Mouse (Mus musculus): ENCODE measurements around the gene Mrps14.

Gene Mrps14

DNA sequence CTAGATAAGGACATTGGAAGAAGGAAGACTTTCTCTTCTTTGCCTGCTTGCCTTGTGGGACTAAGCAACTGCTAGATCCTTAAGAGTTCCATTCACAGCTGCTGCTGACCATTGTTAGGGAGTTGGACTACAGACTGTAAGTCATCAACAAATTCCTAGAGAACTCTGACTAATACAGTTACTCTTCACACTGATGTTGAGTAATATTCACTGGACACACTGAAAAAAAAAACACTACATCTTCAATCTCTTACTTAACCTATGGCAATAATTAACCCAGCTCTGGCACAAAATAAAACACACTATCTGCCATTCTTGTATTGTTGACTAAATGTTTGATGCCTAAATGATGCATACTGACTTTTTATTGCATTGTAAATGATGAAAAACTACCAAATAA, 32.8 kb downstream of the Mrps14 start:
- no peak for DNase-seq (ENCODE audit: low spot score in 2 of 2)

DNA sequence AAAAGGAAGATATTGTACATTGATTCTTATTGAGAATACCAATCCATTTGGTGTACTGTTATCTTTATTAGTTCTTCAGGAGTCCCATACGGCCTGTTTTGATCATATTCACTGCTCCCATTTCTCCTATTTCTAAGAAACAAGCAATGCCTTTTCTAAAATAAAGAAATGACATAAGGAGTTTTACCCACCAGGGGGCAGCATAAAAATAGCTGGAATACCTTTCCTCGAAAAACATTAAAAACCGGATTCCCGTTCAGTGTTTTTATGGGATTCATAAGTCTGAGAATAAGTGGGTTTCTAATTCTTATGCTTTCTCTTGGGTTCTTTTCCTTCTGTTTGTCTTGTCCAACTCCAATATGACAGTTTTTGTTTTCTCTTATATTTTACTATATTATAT, 36.0 kb downstream of the Mrps14 start:
- peak in 1 of 2 experiments; percentile 36 for DNase-seq (ENCODE audit: low spot score in 2 of 2)

DNA sequence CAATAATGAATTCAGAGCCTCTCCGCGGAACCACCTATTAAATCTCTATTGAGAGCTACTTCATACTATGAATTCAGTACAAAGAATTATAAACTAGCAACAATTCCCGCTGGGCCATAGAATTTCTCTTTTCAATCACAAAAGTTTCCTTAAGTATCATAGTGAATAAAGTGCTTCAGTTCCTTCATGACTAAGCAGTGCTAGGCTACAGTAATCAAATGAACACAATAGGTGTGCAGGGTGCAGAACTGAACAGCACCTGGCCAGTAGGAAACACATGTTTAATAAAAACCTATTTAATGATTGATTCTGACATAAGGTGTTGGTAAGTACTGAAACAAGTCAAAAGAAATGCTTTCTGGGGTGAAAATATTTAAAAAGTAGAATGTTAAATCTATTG, 37.1 kb downstream of the Mrps14 start:
- no peak for DNase-seq (ENCODE audit: low spot score in 2 of 2)

DNA sequence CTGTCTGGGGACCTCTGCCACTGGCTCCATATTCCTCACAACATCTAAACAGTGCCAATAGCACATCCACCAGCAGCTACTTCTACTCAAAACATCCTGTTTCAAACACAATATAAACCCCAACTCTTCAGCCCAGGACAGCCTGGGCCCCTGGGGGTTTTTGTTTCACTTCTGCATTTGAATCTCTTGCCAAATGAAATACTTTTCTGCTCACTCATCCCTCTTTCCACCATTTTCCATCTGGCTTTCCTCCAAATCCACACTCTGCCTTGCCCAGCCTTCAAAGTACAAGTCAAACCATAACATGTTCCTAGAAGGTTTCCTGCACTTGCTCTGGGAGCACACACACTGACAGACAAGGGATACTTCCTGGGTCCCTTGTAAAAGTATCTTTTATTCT, 38.9 kb downstream of the Mrps14 start:
- peak; percentile 74 to 78 for DNase-seq (ENCODE audit: low spot score in 2 of 2)

DNA sequence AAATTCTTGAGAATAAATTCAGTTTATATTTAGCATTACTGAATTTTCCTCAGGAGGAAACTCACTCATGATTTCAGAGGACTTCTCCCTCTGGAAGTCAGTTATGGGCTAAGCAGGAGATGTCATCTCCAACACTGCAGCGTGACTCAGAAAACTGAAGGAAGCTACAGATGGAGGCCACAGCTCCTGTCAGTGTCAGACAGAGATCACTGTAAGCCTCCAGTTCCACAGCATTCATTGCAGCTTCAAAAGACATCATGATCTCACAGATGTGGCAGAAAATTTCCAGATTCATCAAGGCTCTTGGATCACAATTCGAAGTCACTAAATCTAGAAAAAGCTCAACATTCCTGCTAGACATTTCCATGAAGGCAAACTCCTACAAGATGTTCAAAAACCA, 43.0 kb downstream of the Mrps14 start:
- DNase-seq (ENCODE audit: low spot score in 2 of 2) = no peak

DNA sequence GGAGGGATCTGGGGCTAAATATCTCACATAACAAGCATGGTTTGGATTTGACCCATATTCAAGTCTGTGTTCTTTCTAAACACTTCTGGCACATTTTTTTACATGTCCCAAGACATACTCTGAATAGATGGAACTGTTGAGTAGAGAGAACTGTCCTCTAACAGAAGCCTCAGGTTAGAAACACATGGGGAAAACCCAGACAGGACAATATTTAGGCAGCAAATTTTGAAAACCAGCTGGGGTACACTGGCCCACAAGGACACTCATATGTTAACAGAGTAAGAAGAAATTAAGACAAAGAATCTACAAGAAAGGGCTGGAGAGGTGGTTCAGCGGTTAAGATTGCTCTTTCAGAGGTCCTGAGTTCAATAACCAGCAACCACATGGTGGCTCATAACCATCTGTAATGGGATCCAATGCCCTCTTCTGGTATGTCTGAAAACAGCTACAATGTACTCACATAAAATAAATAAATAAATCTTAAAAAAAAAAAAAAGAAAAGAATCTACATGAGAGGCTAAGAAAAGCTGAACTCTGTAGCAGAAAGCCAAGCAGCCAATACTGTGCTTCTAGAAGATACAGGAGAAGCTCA, 43.9 kb downstream of the Mrps14 start:
- DNase-seq (ENCODE audit: low spot score in 2 of 2) = no peak

DNA sequence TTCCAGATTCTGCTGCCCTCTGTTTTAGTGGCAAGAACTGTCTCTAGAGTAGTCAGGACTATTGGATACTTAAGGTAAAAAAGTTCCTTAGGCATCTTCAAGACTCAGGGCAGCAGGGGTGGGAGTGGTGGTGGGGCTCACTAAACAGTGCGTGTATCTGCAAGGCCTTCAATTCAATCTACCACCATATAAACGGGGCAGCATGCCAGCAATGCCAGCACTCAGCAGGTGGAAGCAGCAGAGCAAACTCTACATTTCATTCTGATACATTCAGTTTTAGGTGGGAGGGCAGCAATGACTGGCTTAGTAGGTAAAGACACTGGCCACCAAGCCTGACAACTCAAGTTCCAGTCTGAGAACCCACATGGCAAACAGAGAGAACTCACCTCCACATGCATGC, 45.1 kb downstream of the Mrps14 start:
- DNase-seq (ENCODE audit: low spot score in 2 of 2) = no peak

DNA sequence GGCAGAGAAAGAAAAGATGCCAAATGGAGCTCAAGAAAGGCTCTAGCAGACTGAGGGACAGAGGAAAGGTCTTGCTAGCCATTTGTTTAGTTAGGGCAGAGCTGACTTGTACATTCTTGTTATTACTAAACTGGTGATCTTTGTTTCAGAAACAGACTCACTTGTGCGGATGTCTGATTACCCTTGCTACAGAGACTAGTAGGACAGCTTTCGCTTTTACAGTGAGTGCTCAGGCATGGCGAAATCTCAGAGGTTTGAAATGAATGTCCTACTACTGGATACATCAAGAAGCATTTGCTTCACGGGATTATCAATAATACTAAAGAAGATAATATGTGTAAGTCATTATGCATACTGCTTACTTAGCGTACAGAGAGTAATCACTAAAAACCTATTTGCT, 49.7 kb downstream of the Mrps14 start:
- no peak for DNase-seq (ENCODE audit: low spot score in 2 of 2)

DNA sequence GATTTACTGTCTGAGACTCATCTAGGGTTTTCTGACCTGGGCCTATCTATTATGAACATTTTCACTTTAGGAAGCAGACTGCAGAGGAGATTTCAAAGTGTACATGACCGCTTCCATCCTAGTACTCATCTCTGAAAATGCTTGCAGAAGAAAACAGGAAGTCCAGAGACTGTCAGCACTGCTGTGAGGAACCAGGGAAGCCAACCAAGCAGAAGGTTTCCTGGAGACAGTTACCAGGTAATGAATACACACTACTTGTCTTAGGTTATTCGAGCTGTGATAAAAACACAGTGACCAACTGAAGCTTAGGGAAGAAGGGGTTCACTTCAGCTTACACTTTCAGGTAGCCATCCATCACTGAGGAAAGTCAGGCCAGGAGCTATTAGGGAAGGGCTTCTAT, 50.9 kb downstream of the Mrps14 start:
- DNase-seq (ENCODE audit: low spot score in 2 of 2) = peak; percentile 78 to 80

DNA sequence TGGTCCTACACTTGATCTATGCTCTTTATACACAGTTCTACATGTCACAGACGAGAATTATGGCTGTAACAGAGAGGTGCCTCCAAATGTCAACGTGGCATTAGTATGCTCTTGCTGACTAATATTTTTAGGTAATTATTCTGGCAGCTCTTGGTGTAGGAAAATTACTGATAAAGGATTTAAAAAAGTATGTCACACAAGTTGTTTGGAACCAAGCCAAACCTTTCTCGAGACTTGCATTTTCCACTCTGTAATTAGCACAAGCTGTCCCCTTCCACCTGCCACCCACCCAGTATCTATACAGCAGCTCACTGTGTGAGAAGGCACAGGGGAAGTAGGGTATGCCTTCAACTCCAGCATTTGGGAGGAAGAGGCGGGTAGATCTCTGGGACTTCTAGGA, 51.8 kb downstream of the Mrps14 start:
- DNase-seq (ENCODE audit: low spot score in 2 of 2) = peak; percentile 53 to 60

DNA sequence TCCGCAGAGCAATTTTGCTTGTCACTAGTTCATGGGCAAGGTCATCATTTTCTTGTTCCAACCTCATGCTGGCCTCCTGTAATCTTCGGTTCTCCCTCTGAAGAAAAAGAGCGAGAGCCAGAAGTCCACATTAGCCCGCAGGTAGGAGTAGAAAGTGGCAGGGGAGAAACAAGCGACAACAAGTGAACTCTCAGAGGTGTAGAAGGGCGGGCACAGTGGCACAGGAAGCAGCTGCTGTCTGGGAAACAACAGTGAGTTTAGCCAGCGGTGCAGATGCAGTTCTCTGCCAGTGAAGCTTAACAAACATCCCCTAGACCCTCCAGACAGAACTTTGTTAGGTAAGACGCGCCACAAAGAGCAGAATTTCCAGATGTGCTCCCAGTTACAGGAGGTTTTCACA, 52.5 kb downstream of the Mrps14 start:
- peak; percentile 76 to 81 for DNase-seq (ENCODE audit: low spot score in 2 of 2)

DNA sequence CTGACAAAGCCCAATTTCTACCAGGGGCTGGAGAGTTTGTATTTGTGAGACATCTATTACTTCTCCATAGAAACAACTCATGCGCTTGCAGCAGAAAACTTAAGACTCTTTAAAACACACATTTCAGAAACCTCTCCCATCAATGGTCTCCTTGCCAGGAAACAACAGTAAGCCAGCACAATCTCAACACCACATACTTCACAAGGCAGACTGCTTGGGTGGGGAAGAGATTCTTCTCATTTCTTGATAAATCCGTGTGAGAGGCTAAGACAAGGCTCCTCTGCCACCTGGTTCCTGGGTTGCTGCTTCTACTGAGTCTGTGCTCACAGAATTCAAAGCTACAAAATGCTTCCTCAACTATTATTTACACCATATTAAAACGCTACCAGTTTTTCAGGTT, 54.8 kb downstream of the Mrps14 start:
- no peak for DNase-seq (ENCODE audit: low spot score in 2 of 2)

DNA sequence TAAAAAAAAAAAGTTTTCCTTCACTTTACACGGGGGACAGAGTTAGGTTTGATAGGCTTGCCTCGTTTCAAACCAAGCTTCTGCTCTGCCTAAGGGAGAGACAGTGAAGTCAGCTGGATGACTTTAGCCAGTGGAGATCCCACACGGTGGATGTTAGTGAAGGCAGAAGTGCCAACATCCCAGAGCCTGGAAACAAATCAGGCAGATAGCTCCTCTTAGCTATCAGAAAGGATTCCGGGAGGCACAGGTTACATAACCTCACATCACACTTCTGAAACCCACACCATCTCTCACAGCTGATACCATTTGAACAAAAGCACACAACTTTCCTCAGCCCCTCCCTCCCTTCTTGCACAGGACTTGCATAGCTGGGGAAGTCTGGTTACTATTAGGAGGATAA, 55.8 kb downstream of the Mrps14 start:
- DNase-seq (ENCODE audit: low spot score in 2 of 2) = no peak

DNA sequence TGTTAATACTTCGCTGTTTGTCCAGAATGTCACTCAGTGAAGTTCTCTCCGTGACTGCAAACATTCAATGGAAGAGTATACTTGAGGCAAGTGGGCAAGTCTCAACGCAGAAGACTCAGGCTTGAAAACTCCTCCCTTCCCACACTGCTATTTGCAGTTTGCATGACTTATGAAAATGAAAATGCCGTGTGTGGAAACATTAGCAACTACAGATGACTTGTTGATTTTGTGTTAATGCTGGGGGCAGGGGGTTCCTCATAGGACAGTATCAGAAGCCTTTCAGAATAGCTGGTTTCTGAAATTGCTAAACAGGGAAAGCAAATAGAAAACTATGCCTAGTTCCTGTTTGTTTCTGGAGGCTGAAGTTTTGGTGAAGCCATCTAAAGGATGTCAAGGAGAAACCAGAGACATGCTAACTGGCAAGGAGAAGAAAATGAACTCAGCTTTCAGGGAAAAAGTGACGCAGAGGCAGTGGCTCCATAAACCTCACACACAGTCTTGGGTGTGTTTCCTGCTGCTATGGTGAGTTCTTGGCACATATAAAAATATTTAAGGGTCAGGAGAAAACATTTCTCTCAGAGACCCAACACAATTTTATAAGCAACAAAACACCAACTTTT, 56.5 kb downstream of the Mrps14 start:
- DNase-seq (ENCODE audit: low spot score in 2 of 2) = no peak

Measured in spleen, postnatal 36 days (tissue).